Mouse (Mus musculus): ENCODE data around the gene Phf2.

Phf2 gene

DNA sequence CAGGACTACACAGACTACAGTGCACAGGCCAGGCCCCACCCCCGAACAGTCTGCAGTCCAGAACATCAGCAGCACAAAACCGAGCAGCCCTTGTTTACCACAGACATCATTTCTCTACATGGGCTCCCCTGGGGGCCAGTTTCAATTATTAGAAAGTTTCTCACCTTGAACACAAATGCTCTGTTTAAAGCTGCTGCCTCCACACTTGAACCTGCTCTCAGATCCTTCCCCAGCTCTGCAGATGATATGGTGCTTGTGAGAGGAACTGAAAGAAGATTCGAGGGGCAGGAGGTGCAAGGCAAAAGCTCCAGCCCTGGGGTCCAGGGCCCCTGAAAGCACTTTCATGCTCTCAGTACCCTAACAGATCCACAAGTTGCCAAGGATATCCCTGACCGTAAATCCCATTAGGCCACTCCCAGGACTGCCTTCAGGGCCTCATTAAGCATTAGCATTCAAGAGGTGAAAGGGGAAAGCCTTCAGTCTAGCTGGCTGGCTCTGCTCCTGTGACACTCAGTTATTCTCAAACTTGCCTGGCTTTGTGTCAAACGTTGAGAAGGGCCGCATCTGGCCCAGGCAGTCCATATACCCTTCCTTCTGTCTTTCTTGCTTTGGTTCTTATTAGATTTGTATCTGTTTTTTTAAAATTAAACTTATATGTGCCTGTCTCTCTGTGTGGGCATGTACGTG lies 13.5 kb downstream of the Phf2 start:
- DNase-seq: no peak

DNA sequence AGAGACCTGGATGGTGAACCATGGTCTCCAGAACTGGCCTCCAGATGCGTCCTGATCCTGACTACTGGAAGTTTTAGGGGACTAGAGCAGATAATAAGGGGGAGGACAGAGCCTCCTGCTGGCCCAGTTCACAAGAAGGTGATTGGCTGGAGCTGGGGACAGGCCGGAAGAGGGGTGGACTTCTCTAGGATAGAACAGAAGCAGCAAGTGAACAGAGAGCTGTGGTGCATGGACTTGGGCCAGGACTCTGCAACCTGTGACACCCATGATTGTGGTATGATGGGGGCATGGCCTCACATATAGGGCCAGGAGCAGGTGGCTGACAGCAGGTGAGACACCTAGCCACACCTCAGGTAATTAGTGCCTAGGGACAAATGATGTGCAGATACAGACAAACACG lies 17.0 kb downstream of the Phf2 start:
- peak; percentile 51 for DNase-seq

DNA sequence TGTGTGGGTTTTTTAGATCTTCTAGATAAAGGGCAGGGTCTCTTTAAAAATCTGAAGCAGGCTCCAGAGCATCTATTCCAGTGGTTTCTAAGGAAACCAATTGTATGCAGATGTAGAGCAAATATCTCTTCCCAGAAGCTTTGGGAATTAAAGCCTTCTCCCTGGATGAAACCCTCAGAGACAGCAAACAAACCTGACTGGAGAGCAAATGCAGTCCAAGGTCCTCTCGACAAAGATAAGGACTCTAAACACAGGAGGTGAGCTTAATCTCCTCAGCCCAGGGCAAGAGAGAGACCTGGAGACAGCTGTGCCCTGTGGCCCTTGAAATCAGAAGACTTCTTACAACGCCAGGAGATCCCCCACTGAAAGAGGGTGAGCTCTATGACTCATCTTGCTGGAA lies 17.4 kb downstream of the Phf2 start:
- DNase-seq: no peak

DNA sequence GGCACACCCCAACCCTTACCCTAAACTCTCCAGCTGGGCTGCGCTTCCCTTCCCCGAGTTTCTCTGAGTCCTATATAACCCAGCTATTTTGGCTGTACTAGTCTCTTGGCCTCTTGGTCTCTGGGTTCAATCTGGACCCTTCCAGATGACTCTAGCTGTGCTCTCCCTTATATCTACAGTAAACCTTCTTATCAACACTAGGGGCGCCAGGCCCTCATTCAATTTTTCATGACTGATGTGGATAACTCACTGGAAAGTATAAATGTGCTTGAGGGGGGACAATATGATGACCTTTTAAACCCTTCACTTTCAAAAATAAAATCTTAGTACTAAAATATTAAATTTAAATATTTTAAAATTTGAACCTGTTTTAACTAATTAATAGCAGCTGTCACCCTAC lies 18.1 kb downstream of the Phf2 start:
- no peak for DNase-seq

DNA sequence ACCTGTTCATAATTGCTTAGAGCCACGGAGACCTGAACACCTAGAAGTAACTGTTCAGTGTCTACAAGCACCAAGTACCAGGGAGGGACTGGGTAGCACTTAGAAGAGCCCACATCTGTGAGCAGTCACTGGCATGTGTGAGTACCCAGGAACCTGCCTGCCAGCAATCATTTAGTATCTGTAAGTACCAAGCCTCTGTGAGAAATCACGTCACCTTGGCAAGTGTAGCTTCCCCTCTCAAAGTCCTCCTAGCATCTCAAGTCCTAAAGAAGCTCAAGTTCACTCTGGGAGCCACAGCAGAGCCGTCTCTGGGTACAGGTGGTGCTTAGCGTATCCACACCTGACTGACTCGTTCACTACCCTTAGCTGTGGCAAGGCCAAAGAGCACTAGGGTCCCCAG lies 19.2 kb downstream of the Phf2 start:
- no peak for DNase-seq

DNA sequence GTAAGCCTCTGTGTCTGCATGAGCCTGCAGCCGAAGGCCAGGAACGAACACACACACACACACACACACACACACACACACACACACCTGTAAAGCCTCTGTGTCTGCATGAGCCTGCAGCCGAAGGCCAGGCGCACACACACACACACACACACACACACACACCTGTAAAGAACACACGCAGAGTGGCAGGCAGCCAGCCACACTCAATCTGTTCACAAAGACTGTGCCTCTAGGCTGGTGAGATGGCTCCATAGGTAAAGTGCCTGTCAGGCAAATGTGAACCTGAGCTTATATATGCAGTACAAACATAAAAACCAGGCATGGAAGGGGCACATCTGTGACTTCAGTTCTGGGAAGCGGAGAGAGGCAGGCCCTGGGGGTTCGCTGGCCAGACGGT lies 20.1 kb downstream of the Phf2 start:
- DNase-seq: peak; percentile 66

DNA sequence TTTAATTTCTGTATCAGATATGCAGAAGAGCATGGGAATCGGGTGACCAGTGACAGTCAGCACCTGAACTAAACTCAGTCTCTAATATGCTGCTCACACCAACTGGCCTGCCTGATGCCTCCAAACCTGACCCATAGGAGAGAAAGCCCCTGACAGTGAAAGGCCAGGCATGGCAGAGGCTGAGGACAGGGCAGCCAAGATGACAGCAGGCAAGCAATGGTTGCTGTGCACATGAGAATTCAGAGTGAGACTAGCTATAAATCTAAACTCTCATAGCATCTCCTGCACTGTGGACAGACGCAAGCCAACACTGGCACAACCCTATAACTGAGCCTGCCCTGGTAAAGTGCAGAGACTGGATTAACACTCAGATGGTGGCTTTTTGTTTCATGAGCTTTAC lies 20.6 kb downstream of the Phf2 start:
- peak; percentile 60 for DNase-seq

DNA sequence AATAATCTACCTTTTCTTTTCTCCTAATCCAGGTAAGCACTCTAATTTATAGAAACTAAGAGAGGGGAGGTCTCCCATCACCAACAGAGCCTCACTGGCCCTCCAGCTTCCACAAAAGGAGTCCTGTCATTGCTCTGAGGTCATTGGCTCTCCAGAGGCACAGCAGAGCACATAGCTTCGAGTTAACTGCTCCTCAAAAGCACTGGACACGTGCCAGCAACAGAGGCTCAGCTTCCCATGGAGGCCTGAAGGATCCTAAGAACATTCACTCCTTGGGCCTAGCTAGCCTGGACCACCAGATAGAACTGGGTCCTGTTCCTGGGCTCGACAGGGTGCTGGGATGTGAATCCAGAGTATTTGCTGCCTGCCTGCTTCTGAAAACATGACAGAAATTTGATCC lies 21.8 kb downstream of the Phf2 start:
- DNase-seq: peak; percentile 65

DNA sequence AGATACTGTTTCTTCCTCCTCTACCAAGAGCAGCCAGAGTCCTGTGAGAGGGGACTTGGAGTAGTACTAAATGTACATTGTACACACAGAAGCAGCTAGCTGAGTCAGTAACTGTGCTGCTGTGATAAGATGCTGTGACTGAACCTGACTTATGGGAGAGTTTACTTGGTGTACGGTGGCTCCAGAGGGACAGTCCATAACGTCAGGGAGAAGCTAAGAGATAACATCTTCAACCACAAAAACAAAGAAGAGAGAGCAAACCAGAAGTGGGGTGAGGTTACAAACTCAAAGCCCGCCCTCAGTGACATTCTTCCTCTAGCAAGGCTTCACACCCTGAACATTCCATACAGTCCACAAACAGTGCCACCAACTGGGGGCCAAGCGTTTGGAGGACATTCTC lies 25.6 kb downstream of the Phf2 start:
- no peak for DNase-seq

DNA sequence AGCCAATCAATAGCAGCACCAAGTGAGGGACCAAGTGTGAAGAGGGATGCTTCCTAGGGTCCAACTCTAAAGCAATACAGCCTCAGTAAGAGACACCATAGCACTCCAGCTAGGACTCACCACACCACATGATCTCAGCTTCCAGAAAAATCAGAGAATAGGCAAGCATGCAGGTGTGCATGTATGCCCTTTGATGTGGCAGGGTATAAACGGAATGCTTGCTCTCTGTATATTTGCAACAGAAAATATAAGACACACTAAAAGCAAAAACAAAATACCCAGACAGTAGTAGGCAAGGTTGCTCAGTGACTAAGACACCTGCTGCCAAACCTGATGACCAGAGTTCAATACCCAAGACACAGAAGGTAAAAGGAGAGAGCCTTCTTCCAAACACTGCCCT lies 27.4 kb downstream of the Phf2 start:
- no peak for DNase-seq

DNA sequence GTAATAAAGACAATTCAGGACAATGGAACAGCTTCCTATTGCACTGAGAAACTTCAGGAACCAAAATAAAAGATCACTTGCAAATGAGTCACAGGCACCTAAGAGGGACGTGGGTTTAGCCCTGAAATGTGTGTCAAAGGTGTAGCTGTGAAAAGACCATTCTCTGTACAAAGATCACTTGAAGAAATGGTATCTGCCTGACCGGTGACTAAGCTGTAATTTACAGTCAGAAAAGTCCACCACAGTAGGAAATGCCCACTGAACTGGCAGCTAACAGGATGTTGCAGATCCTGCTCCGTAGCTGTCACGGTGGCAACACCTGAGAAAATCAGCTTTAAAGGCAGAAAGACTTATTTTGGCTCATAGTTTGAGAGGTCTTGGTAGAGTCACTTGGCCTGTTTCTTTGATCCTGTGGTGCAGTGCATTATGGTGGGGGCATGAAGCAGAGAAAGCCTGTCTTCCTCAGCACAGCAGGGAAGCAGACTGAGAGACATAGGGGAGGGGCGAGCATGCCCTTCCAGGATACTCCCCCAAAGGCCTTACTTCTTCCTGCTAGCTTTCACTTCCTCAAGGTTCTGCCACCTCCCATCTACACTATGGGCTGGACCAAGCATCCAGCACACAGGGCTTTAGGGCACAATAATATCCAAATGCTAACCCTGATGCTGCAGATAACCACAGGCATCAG lies 28.9 kb downstream of the Phf2 start:
- no peak for DNase-seq

DNA sequence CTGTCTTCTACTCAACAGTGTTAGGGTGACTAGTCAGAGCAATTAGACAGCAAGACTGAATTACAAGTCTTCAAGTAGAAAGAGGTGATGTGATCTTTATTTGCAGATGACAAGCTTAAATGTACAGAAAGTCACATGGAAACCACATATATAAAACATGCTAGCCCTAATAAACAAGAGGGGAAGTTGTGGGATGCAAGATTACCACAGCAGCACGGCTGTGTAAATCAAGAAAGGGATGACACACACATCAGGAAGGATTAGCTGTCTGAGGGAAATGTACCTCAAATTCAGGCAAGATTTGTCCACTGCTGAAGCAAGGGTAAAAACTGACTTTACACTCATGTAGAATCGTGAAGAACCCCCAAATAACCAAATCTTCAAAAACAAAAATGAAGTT lies 32.6 kb downstream of the Phf2 start:
- no peak for DNase-seq

DNA sequence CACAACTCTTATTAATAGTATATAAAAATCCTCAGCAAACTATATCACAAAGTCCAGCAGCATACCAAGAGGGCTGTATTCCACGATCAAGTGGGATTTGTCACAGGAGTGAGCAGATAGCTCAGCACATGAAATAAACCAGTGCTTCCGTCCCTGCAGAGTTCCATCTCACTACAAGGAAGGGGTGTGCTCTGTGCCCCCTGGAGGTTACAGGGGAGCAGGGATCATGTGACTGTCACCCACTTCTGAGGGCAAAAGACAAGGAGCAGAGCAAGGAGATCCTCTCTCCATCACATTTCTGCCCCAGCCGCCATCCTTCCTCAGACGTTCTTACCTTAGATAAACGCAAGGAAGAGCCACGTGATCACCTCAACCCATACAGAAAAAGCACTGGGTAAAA lies 33.4 kb downstream of the Phf2 start:
- no peak for DNase-seq

DNA sequence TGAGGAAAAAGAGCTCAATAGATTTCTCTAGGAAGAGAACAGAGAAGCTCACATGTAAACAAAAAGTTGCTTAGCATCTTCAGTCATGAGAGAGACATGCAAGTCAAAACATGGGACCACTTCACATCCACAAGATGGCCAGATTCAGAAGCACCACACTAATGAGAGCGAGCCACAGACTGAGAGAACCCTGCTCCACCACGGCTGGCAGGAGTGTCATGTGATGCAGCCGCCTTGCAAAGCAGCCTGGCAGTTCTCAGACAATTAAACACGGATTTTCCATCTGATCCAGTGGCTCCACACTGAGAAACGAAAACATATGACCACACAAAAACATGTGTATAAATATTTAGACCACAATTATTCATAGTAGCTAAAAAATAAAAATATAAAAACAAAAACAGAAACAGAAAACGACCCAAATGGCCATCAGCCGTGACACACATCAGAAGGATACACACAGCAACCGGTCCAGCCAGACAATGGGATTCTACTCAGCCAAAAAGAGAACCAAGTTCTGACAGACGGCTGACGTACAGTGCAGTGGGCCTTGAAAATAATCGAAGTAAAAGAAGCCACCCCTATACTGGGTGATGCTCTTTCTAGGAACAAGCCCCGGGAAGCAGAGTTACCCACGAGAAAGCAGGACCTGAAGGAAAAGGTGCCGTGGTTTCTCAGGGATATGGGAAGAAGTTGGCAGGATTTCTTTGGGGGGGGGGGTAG lies 40.2 kb downstream of the Phf2 start:
- DNase-seq: no peak

DNA sequence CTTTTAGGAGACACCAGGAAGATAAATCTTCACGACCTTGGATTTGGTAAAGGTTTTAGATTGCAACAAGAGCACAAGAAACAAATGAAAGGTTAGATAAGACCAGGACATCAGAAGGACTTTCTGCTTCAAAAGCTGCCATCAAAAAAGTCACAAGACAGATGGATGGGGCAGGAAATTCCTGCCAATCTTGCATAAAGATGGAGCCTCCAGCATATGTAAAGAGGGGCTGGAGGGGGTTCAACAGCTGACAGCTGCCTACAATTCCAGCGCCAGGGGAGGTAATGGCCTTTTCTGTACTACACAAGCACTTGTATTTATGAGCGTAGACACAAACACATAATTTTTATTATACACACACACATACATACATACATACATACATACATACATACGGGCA lies 41.1 kb downstream of the Phf2 start:
- DNase-seq: no peak

DNA sequence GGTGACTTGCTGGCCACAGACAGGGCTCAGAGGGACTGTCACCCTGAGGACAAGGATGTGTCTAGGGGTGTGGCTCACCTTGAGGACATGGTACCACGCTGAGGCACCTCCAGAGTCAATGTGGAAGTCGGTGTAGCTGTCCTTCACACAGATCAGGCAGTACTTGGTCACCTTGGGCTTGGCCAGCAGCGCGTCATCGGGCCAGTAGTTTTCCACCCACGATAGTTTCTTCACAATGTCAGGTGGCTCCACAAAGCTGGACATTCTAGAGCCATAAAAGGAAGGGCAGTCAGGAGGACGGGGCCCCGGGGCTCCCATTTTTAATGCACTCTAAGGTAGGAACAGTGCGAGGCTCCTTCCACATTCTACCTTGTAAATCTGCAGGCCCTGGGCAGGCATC lies 48.0 kb downstream of the Phf2 start:
- no peak for DNase-seq

DNA sequence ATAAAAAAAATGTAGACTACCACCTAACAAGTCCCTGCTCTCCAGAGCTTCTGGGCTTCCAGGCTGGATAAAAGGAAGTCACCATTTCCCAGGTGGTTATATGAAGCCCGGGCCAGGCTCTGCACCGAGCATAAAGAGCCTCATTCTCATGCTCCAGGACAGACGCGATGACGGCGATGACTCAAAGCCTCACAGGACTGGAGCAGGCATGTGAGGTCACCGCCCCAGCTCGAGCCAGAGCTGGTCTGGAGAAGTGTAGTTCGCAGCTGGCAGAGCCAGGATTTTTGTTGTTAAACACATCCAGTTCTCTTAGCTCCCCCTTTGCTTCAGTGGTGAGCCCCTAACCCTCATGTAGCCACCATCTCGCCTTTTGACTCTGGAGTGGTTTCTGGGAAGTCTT lies 48.6 kb downstream of the Phf2 start:
- DNase-seq: no peak

DNA sequence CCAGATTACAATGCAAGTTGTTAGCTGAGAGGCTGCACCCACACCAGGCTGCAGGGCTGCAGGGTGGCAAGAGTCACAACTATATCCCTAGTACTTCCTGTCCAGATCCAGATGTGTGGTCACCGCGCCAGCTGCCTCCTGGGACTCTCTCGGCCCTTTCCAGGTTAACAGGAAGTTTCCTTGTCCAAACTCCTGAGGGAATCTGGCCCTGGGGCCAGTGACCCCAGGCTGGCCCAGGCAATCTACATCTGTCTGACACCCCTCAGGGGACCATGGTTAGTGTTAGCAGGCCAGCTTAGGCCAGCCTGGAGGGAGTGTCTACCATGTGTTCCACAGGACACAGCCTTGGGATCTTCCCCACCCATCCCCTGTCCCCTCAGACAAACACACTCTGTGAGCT lies 51.8 kb downstream of the Phf2 start:
- DNase-seq: no peak

DNA sequence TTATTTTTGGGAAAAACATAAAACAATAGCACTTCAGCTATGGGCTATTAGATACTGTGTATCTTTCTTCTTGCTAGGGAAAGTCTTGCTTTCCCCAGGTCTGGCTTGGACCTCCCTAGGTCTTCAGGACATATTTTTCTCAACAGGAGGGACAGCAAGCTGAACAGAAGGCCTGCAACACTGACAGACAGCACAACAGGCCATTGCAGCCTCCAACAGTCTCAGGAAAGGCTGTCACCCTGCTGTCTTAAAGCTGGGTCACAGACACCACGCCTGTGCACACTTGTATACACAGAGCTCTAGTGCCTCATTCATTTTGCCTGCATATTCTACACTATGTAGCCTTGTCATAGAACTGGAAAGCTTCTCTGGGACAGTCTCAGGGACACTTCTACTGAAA lies 56.5 kb downstream of the Phf2 start:
- DNase-seq: peak; percentile 69

DNA sequence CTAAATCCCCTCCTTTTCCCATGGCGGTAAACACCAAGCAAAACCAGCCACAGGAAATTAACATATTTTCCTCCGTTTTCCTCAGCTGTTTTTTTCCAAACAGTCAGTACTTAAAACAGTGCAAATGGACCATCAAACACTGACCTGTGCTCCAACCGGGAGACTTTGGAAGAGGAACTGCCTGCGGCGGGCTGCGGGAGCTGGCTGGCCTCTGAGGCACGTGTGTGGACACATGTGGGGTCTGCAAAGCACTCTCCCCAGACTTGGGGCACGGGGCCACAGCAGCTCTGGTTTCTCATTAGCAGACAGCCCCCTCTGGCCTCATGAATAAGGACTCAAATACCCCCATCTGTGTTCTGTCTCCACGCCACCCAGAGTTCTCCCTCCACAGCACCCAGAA lies 59.9 kb downstream of the Phf2 start:
- peak; percentile 7 for DNase-seq

DNA sequence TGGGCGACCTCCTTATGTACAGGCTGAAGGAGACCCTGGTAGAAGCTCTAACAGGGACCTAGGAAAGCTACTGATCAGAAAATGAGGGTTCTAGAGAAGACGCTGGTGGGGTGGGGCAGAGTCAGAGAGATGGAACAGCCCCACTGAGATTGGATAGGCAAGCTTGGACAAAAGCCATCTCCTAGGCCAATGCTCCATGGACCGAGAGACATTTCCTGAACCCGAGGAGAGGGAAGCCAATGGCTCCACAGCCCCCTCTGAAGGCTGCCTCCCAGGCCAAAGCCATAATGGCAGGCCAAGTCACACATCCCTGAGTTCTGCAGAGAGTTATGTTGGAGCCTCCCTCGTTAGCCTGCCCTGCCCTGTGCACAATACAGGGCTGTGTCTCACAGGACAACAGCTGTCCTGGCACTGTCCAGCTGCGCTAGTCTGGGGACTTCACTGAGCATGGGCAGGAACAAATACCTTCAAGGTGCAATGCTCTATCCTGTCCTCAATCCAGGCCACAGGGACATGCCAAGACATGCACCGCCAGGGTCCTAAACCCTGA lies 60.6 kb downstream of the Phf2 start:
- peak; percentile 44 for DNase-seq

DNA sequence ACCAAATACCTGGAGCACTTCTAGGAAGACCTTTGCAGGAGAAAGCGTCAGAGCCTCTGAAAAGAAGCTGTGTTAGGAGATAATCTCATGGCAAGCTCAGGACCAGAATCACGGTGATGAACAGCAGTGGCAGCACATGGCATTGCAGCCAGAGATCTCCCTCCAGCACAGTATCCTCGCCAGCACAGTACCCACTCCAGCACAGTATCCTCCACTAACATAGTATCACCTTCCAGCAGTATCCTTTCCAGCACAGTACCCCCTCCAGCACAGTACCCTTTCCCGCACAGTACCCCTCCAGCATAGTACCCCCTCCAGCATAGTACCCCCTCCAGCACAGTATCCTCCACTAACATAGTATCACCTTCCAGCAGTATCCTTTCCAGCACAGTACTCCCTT lies 61.3 kb downstream of the Phf2 start:
- DNase-seq: peak; percentile 8

DNA sequence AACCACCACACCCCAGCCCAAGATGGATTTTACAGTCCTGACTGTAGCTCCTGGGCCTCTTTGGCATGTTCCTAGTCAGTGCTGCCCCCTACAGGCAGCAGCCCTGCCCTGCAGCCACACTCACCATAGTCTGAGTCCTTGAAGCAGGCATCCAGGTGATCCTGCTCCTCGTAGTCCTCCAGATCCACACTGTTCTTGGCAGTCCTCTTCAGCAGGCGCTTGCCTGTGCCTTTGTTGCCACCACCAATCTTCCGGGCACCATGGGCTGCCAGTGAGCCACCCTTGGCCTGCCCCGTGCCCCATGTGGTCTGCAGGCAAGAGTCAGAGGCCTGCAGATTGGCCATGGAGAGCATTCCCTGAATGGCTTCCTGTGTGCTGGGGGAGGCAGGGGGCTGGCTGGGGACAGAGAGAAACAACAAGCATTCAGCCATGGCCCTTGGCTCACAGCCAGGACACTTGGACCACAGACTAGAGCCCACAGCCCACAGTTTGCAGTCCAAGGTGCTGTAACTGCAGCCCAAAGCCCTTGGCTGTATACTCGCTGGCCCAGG lies 63.4 kb downstream of the Phf2 start:
- DNase-seq: peak; percentile 71

DNA sequence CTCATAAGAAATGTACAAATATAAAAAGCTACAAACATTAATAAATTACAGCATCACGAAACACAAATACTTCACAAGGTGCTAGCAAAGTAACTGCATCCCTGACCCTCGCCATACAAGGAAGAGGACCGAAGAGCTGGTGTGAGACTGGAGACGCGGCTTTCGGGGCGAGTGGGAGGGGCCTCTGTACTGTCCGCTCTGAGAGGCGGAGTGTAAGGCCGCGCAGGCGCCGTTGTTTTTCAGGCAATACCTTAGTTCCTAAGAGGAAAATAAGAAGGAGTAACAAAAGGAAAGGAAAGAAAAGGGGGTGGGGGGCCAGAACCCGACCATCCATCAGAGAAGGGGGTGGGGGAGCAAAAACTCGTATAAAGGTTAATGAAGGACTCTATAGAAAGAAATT lies 68.7 kb downstream of the Phf2 start:
- peak; percentile 8 for DNase-seq

Measured in cerebellum, adult 9-11 months (tissue).